Mouse (Mus musculus) naive thymus-derived CD4-positive, alpha-beta T cell, adult 2 months (primary cell): Measurements from ENCODE around the gene Gm5286.
"Not testable (repeated sequence)": the region's sequence is repeated elsewhere in the genome, so short reads cannot be mapped to it uniquely, and the experiment has no call there.

Experiments used
- DNase-seq: peaks from one replicate; pipeline ENCODE4 v3.0.0-alpha.2; 2011; ENCODE audit warnings: low read depth

The Gm5286 gene

DNA sequence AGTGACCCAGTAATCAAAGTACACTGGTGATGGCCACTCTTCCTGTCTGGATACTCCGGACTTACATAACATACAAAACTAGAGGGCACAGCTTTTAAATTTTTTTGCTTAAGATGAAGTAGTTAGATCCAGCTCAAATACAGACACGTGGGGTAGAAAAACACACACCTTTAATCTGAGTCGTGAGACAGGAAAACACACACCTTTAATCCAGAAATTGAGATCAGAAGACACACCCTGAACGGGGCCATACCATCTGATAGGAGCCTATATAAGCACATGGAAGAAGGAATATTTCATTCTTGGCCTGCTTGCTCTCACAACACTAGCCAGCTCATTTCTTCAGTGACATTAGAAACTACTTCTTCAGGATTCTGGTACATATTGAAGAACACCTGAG, at the start of gene Gm5286:
Gene Gm5286 (plus strand): TSS at position 301 of the 400 bp plus-strand sequence.
- not testable (repeated sequence) for DNase-seq

DNA sequence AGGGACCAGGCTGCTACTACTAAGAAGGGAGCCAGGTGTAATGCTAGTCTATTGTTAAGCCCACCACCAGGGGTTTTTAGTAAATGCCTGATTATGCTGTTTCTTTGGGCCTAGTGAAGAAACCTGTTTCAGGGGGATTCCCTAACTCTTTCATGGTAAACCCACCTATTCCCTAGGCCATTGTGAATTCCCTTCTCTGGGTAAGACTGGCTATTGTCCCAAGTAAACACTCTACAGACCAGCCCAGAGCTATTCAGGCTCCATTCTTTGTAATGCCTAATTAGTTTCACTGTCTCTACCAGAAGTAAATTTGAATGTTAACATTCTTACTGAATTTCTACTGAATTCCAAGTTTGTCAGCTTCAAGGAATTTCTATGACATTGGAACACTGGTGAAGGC, 29.2 kb upstream of the Gm5286 start:
- not testable (repeated sequence) for DNase-seq

DNA sequence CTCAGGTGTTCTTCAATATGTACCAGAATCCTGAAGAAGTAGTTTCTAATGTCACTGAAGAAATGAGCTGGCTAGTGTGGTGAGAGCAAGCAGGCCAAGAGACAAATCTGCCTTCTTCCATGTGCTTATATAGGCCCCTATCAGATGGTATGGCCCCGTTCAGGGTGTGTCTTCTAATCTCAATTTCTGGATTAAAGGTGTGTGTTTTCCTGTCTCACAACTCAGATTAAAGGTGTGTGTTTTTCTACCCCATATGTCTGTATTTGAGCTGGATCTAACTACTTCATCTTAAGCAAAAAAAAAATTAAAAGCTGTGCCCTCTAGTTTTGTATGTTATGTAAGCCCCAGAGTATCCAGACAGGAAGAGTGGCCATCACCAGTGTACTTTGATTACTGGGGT, 18.4 kb upstream of the Gm5286 start, which contains the start of gene Gm10696:
Gene Gm10696 (minus strand): TSS at position 101 of the 400 bp plus-strand sequence.
- DNase-seq: not testable (repeated sequence)
